Mouse (Mus musculus): ENCODE results near the gene Btbd9. TPM values are rescaled to one million over a fixed set of nuclear protein-coding genes. Genes with fewer than 3 reads are reported as not detected.

The Btbd9 gene
- polyA plus RNA-seq, 1 experiment from 2014 or later, result 63.1 TPM

GRCm38 (mm10) chr17:30402871-30403270, 173.4 kb downstream of the Btbd9 start:
- Histone ChIP-seq H3K27me3 (ENCODE audit: control insufficient read depth, insufficient read depth, low read length) (no peaks in the 10 kb centered on the region), H3K9me3 (ENCODE audit: control insufficient read depth, low read depth, low read length) (no peaks in the 10 kb centered on the region), H3K4me1 (ENCODE audit: control insufficient read depth, insufficient read depth, low read length) (no peaks in the 10 kb centered on the region), H3K9ac (replicated peaks; ENCODE audit: low read depth, low read length) (no peak overlapping the region), H3K4me3 (ENCODE audit: low read depth, low read length) (no peak overlapping the region), H3K27ac (ENCODE audit: low read length) (no peak overlapping the region), H3K4me2 (replicated peaks; ENCODE audit: low read depth, low read length) (no peak overlapping the region), H3K36me3 (ENCODE audit: control insufficient read depth, insufficient read depth, low read length) (no peaks in the 10 kb centered on the region)
- ATAC-seq (ENCODE audit: insufficient number of reproducible peaks, insufficient read depth, low FRiP score, low read depth), result no peak
- 80% methylated on average over 3 of the region's 3 CpGs for WGBS

- WGBS, result 83% methylated on average over 4 of the region's 4 CpGs
- no peaks in the 10 kb centered on the region for H3K27me3 ChIP-seq (ENCODE audit: control insufficient read depth, insufficient read depth, low read length)
Measured at GRCm38 (mm10) chr17:30395261-30395660, 181.0 kb downstream of the Btbd9 start.

GRCm38 (mm10) chr17:30392031-30392430, 184.3 kb downstream of the Btbd9 start:
- Histone ChIP-seq H3K4me3 (ENCODE audit: low read depth, low read length) (no peak overlapping the region), H3K9ac (replicated peaks; ENCODE audit: low read depth, low read length) (no peak overlapping the region), H3K27me3 (ENCODE audit: control insufficient read depth, insufficient read depth, low read length) (no peaks in the 10 kb centered on the region), H3K9me3 (ENCODE audit: control insufficient read depth, low read depth, low read length) (no peaks in the 10 kb centered on the region), H3K4me2 (replicated peaks; ENCODE audit: low read depth, low read length) (no peak overlapping the region), H3K27ac (ENCODE audit: low read length) (no peak overlapping the region), H3K36me3 (ENCODE audit: control insufficient read depth, insufficient read depth, low read length) (no peaks in the 10 kb centered on the region), H3K4me1 (ENCODE audit: control insufficient read depth, insufficient read depth, low read length) (no peaks in the 10 kb centered on the region)
- no peak for ATAC-seq (ENCODE audit: insufficient number of reproducible peaks, insufficient read depth, low FRiP score, low read depth)
- 87% methylated on average over 4 of the region's 4 CpGs for WGBS

More at GRCm38 (mm10) chr17:30395261-30395660, 181.0 kb downstream of the Btbd9 start:
- Histone ChIP-seq H3K4me1 (ENCODE audit: control insufficient read depth, insufficient read depth, low read length) (no peaks in the 10 kb centered on the region), H3K9ac (replicated peaks; ENCODE audit: low read depth, low read length) (no peak overlapping the region), H3K9me3 (ENCODE audit: control insufficient read depth, low read depth, low read length) (peaks cover 4% of the 10 kb centered on the region; the same call in 1 of the 2 replicates), H3K27ac (ENCODE audit: low read length) (no peak overlapping the region), H3K36me3 (ENCODE audit: control insufficient read depth, insufficient read depth, low read length) (no peaks in the 10 kb centered on the region), H3K4me2 (replicated peaks; ENCODE audit: low read depth, low read length) (no peak overlapping the region), H3K4me3 (ENCODE audit: low read depth, low read length) (no peak overlapping the region)
- ATAC-seq (ENCODE audit: insufficient number of reproducible peaks, insufficient read depth, low FRiP score, low read depth), result no peak

GRCm38 (mm10) chr17:30391220-30391619, 185.1 kb downstream of the Btbd9 start:
- Histone ChIP-seq H3K27me3 (ENCODE audit: control insufficient read depth, insufficient read depth, low read length) (no peaks in the 10 kb centered on the region), H3K27ac (ENCODE audit: low read length) (no peak overlapping the region), H3K4me2 (replicated peaks; ENCODE audit: low read depth, low read length) (no peak overlapping the region), H3K9ac (replicated peaks; ENCODE audit: low read depth, low read length) (no peak overlapping the region), H3K36me3 (ENCODE audit: control insufficient read depth, insufficient read depth, low read length) (no peaks in the 10 kb centered on the region), H3K9me3 (ENCODE audit: control insufficient read depth, low read depth, low read length) (no peaks in the 10 kb centered on the region), H3K4me1 (ENCODE audit: control insufficient read depth, insufficient read depth, low read length) (no peaks in the 10 kb centered on the region), H3K4me3 (ENCODE audit: low read depth, low read length) (no peak overlapping the region)
- no peak for ATAC-seq (ENCODE audit: insufficient number of reproducible peaks, insufficient read depth, low FRiP score, low read depth)
- WGBS, result 80% methylated on average over 1 of the region's 1 CpGs

- no peak for ATAC-seq (ENCODE audit: insufficient number of reproducible peaks, insufficient read depth, low FRiP score, low read depth)
- Histone ChIP-seq H3K36me3 (ENCODE audit: control insufficient read depth, insufficient read depth, low read length) (no peaks in the 10 kb centered on the region), H3K4me3 (ENCODE audit: low read depth, low read length) (no peak overlapping the region), H3K9ac (replicated peaks; ENCODE audit: low read depth, low read length) (no peak overlapping the region), H3K27me3 (ENCODE audit: control insufficient read depth, insufficient read depth, low read length) (no peaks in the 10 kb centered on the region), H3K4me1 (ENCODE audit: control insufficient read depth, insufficient read depth, low read length) (0 out of 2 replicates have a peak, but pooled peaks cover 2% of the 10 kb centered on the region), H3K4me2 (replicated peaks; ENCODE audit: low read depth, low read length) (no peak overlapping the region), H3K9me3 (ENCODE audit: control insufficient read depth, low read depth, low read length) (no peaks in the 10 kb centered on the region), H3K27ac (ENCODE audit: low read length) (no peak overlapping the region)
Measured at GRCm38 (mm10) chr17:30389686-30390085, 186.6 kb downstream of the Btbd9 start.

GRCm38 (mm10) chr17:30388817-30389216, 187.5 kb downstream of the Btbd9 start:
- 85% methylated on average over 4 of the region's 4 CpGs for WGBS
- no peak overlapping the region for H3K4me3 ChIP-seq (ENCODE audit: low read depth, low read length)
- no peaks in the 10 kb centered on the region for H3K9me3 ChIP-seq (ENCODE audit: control insufficient read depth, low read depth, low read length)
- H3K4me1 ChIP-seq (ENCODE audit: control insufficient read depth, insufficient read depth, low read length), result 0 out of 2 replicates have a peak, but pooled peaks cover 2% of the 10 kb centered on the region
- H3K27me3 ChIP-seq (ENCODE audit: control insufficient read depth, insufficient read depth, low read length), result no peaks in the 10 kb centered on the region
- H3K36me3 ChIP-seq (ENCODE audit: control insufficient read depth, insufficient read depth, low read length), result no peaks in the 10 kb centered on the region
- no peak for ATAC-seq (ENCODE audit: insufficient number of reproducible peaks, insufficient read depth, low FRiP score, low read depth)
- no peak overlapping the region for H3K27ac ChIP-seq (ENCODE audit: low read length)
- H3K4me2 ChIP-seq (replicated peaks; ENCODE audit: low read depth, low read length), result no peak overlapping the region
- H3K9ac ChIP-seq (replicated peaks; ENCODE audit: low read depth, low read length), result no peak overlapping the region

GRCm38 (mm10) chr17:30388391-30388790, 187.9 kb downstream of the Btbd9 start:
- no peak overlapping the region for H3K9ac ChIP-seq (replicated peaks; ENCODE audit: low read depth, low read length)
- H3K4me3 ChIP-seq (ENCODE audit: low read depth, low read length), result no peak overlapping the region
- no peaks in the 10 kb centered on the region for H3K27me3 ChIP-seq (ENCODE audit: control insufficient read depth, insufficient read depth, low read length)
- no peak overlapping the region for H3K4me2 ChIP-seq (replicated peaks; ENCODE audit: low read depth, low read length)
- H3K9me3 ChIP-seq (ENCODE audit: control insufficient read depth, low read depth, low read length), result no peaks in the 10 kb centered on the region
- no peak for ATAC-seq (ENCODE audit: insufficient number of reproducible peaks, insufficient read depth, low FRiP score, low read depth)
- H3K36me3 ChIP-seq (ENCODE audit: control insufficient read depth, insufficient read depth, low read length), result no peaks in the 10 kb centered on the region
- no peak overlapping the region for H3K27ac ChIP-seq (ENCODE audit: low read length)
- 86% methylated on average over 3 of the region's 3 CpGs for WGBS
- 0 out of 2 replicates have a peak, but pooled peaks cover 2% of the 10 kb centered on the region for H3K4me1 ChIP-seq (ENCODE audit: control insufficient read depth, insufficient read depth, low read length)

- 0 out of 2 replicates have a peak, but pooled peaks cover 2% of the 10 kb centered on the region for H3K4me1 ChIP-seq (ENCODE audit: control insufficient read depth, insufficient read depth, low read length)
- WGBS, result 81% methylated on average over 9 of the region's 9 CpGs
- no peak overlapping the region for H3K27ac ChIP-seq (ENCODE audit: low read length)
- H3K9me3 ChIP-seq (ENCODE audit: control insufficient read depth, low read depth, low read length), result no peaks in the 10 kb centered on the region
- no peak overlapping the region for H3K4me3 ChIP-seq (ENCODE audit: low read depth, low read length)
- H3K9ac ChIP-seq (replicated peaks; ENCODE audit: low read depth, low read length), result no peak overlapping the region
- no peak for ATAC-seq (ENCODE audit: insufficient number of reproducible peaks, insufficient read depth, low FRiP score, low read depth)
- H3K36me3 ChIP-seq (ENCODE audit: control insufficient read depth, insufficient read depth, low read length), result no peaks in the 10 kb centered on the region
- no peak overlapping the region for H3K4me2 ChIP-seq (replicated peaks; ENCODE audit: low read depth, low read length)
- H3K27me3 ChIP-seq (ENCODE audit: control insufficient read depth, insufficient read depth, low read length), result no peaks in the 10 kb centered on the region
Measured at GRCm38 (mm10) chr17:30386241-30386640, 190.0 kb downstream of the Btbd9 start.

GRCm38 (mm10) chr17:30383649-30384048, 192.6 kb downstream of the Btbd9 start:
- Histone ChIP-seq H3K36me3 (ENCODE audit: control insufficient read depth, insufficient read depth, low read length) (no peaks in the 10 kb centered on the region), H3K27ac (ENCODE audit: low read length) (no peak overlapping the region), H3K9me3 (ENCODE audit: control insufficient read depth, low read depth, low read length) (no peaks in the 10 kb centered on the region), H3K27me3 (ENCODE audit: control insufficient read depth, insufficient read depth, low read length) (no peaks in the 10 kb centered on the region), H3K9ac (replicated peaks; ENCODE audit: low read depth, low read length) (no peak overlapping the region), H3K4me1 (ENCODE audit: control insufficient read depth, insufficient read depth, low read length) (0 out of 2 replicates have a peak, but pooled peaks cover 2% of the 10 kb centered on the region), H3K4me3 (ENCODE audit: low read depth, low read length) (no peak overlapping the region), H3K4me2 (replicated peaks; ENCODE audit: low read depth, low read length) (no peak overlapping the region)
- ATAC-seq (ENCODE audit: insufficient number of reproducible peaks, insufficient read depth, low FRiP score, low read depth), result no peak
- WGBS, result 87% methylated on average over 6 of the region's 6 CpGs

Measured in stomach, embryonic 14.5 days (tissue).